Mouse (Mus musculus) ES-E14 (cell line): Measurements from ENCODE around the gene Olfr427.

Source experiments
- HCFC1 ChIP-seq: IDR thresholded peaks from 2 replicates; pipeline ENCODE4 v1.6.1; 2012; ENCODE audit warnings: low read length, inconsistent platforms, borderline replicate concordance; ENCODE audit not compliant: insufficient read depth
- MAFK ChIP-seq: IDR thresholded peaks from 2 replicates; pipeline ENCODE4 v1.6.1; 2014; ENCODE audit warnings: mild to moderate bottlenecking, low read depth, low read length, inconsistent platforms; ENCODE audit not compliant: insufficient read depth

DNA sequence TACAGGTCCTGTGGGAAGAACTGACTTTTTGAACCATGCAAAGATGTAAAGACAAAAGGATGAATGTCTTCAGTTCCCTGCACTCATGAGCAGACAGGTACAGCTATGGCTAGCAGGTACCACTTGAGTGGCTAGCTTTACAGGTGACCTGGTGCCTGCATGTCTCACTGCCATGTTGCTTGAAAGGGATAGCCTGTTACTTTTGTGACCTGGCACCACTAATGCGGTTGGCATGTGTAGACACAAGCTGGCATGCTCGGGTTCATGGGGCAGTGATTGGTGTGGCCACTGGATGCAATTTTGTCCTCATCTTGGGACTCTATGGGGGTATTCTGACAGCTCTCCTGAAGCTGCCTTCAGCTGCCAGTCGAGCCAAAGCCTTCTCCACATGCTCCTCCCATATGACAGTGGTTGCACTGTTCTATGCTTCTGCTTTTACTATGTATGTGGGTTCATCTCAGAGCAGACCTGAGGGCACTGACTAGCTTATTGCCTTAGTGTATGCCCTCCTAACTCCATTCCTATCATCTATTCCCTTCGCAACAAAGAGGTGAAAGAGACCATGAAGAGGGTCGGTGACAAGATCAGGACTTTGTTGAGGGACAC lies 44.7 kb upstream of the Olfr427 start:
- TF ChIP-seq MAFK = no peak
- no peak for TF ChIP-seq HCFC1
